Mouse (Mus musculus) lung, postnatal 0 days (tissue): ENCODE results near the gene Rras2.

Experiments used
- CTCF ChIP-seq: IDR thresholded peaks from 2 replicates; pipeline ENCODE4 v1.5.1; 2016; ENCODE audit warnings: antibody characterized with exemption, mild to moderate bottlenecking
- EP300 ChIP-seq: IDR thresholded peaks from 2 replicates; pipeline ENCODE4 v1.6.1; 2016; ENCODE audit warnings: antibody characterized with exemption, mild to moderate bottlenecking, control low read depth

- TF ChIP-seq CTCF (no peak), EP300 (no peak)
These were observed 14.4 kb downstream of the Rras2 start for GRCm38 (mm10) chr7:114103152-114103551.
